Mouse (Mus musculus) limb, embryonic 11.5 days (tissue): ENCODE results near the gene Dazap2. TPM values are rescaled to one million over a fixed set of nuclear protein-coding genes. Genes with fewer than 3 reads are reported as not detected.

Experiments
- ATAC-seq: fragments of 200-750 bp; cut with Nextera tagmentation; 2 replicates; pipeline ENCODE4 v1.8.0; 2017; ENCODE audit warnings: low read depth; ENCODE audit not compliant: insufficient number of reproducible peaks, low FRiP score, low TSS enrichment
- DNase-seq: peaks from one replicate; pipeline ENCODE4 v3.0.0-alpha.2; 2015; ENCODE audit warnings: low spot score
- H3K27ac ChIP-seq: fragments of 300-500 bp; sonication (generic); replicated peaks from 2 replicates; pipeline ENCODE4 v1.5.1; 2014; ENCODE audit warnings: low read depth, mild to moderate bottlenecking, low read length
- H3K27me3 ChIP-seq: fragments of 300-500 bp; sonication (generic); 2 replicates; pipeline ENCODE4 v1.6.1; 2014; ENCODE audit warnings: mild to moderate bottlenecking, low read length, mixed read lengths; ENCODE audit not compliant: control insufficient read depth, insufficient read depth
- H3K36me3 ChIP-seq: fragments of 300-500 bp; sonication (generic); 2 replicates; pipeline ENCODE4 v1.6.1; 2014; ENCODE audit warnings: mild to moderate bottlenecking, low read length, moderate library complexity, mixed read lengths; ENCODE audit not compliant: control insufficient read depth, insufficient read depth
- H3K4me1 ChIP-seq: fragments of 300-500 bp; sonication (generic); 2 replicates; pipeline ENCODE4 v1.6.1; 2014; ENCODE audit warnings: low read length, mixed read lengths; ENCODE audit not compliant: control insufficient read depth, insufficient read depth
- H3K4me2 ChIP-seq: fragments of 300-500 bp; sonication (generic); 2 replicates; pipeline ENCODE4 v1.6.1; 2014; ENCODE audit warnings: low read depth, mild to moderate bottlenecking, moderate library complexity; ENCODE audit not compliant: severe bottlenecking
- H3K4me3 ChIP-seq: fragments of 300-500 bp; sonication (generic); 2 replicates; pipeline ENCODE4 v1.5.1; 2014; ENCODE audit warnings: low read depth, low read length
- H3K9ac ChIP-seq: fragments of 300-500 bp; sonication (generic); 2 replicates; pipeline ENCODE4 v1.6.1; 2014; ENCODE audit warnings: mild to moderate bottlenecking, low read length
- H3K9me3 ChIP-seq: fragments of 300-500 bp; sonication (generic); 2 replicates; pipeline ENCODE4 v1.6.1; 2016; ENCODE audit warnings: low read length; ENCODE audit not compliant: control insufficient read depth
- WGBS: fragments of 180-500 bp; shearing (Covaris S2); extraction: QIAGEN DNeasy Blood & Tissue Kit; methylation state at CpG from one replicate; pipeline ENCODE4 v1.1.7; 2014; 5-methylcytosine and 5-hydroxymethylcytosine counted together
- polyA plus RNA-seq: library from polyadenylated mRNA; unstranded; fragments of >200 nt; fragmentation: Nextera tagmentation; extraction: Ambion mirVana; gene quantifications from 2 replicates; pipeline ENCODE4 v1.2.1, GENCODE M21; 2014

Dazap2 gene
- 196 and 201 TPM in 2 replicates for polyA plus RNA-seq

DNA sequence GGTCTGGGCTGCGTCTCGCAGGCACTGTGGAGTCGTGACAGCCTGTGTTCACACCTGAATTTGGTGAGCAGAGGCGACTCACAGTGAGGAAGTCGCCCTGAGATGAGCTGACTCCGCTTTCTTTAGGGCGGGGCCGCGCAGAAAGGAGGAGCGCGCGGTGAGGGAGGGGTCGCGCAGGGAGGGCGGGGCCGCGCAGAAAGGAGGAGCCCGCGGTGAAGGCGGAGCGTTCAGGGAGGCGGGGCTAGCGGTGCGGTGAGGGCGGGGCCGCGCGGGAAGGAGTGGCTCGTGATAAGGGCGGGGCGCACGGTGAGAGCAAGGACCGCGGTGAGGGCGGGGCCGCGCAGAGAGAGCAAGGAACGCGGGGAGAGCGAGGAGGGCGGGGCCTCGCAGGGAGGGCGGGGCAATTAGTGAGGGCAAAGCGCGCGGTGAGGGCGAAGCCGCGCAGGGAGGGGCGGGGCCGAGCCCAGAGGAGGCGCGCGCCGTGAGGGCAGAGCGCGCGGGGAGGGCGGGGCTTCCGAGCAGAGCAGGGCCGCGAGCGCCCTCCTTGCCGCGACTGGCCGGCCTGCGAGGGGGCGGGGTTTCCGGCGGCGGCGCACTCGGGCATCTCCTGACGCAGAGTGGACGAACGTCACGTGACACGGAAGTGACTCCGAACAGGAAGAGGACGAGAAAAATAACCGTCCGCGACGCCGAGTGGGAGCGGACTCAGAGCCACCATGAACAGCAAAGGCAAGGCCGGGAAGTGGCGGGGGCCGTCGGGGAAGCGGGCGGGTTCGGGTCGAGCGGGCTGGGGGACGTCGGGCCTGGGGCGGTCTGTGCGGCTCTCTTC is at the start of gene Dazap2:
Gene Dazap2 (plus strand): TSS at position 354 of the 829 bp plus-strand sequence.
- H3K4me2 ChIP-seq, result peak within 1 kb of the TSS; percentile 80
- H3K4me3 ChIP-seq, result peak within 1 kb of the TSS; percentile 70
- WGBS, result under 1% methylated on average over 77 of the region's 99 CpGs
- H3K9me3 ChIP-seq, result no peaks in the 10 kb centered on the region
- peaks cover 6% of the 10 kb centered on the region; the same call in 1 of the 2 replicates for H3K4me1 ChIP-seq
- H3K27ac ChIP-seq, result peak within 1 kb of the TSS; percentile 83
- H3K36me3 ChIP-seq, result peaks cover 3% of the 10 kb centered on the region; the same call in 1 of the 2 replicates
- DNase-seq (peak; percentile 99), ATAC-seq (peak; percentile 84)
- no peaks in the 10 kb centered on the region; the same call in 1 of the 2 replicates for H3K27me3 ChIP-seq
- peak within 1 kb of the TSS; percentile 76 for H3K9ac ChIP-seq

DNA sequence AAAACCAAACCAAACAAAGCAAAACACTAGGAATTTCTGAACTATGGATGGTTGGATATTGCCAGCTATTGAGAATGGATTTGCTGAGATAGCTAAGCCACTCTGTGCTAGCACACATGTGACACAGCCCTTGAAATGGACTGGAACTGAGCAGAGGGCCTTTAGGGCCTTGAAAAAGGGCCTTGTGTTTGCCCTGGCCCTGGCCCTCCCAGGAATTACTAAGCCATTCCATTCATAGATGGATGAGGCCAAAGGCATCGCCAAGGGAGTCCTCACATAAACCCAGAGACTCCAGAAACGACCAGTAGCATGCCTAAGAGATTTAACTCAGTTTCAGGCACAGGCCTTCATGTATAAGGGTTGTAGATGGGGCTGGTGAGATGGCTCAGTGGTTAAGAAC is 48.6 kb upstream of the Dazap2 start:
- H3K9me3 ChIP-seq, result no peaks in the 10 kb centered on the region
- H3K4me3 ChIP-seq, result no peak overlapping the region
- 79% methylated on average over 2 of the region's 2 CpGs for WGBS
- no peak for DNase-seq
- H3K9ac ChIP-seq, result no peak overlapping the region
- H3K27me3 ChIP-seq, result no peaks in the 10 kb centered on the region
- no peaks in the 10 kb centered on the region for H3K4me1 ChIP-seq
- H3K27ac ChIP-seq, result no peak overlapping the region
- no peak for ATAC-seq
- no peak overlapping the region for H3K4me2 ChIP-seq
- no peaks in the 10 kb centered on the region for H3K36me3 ChIP-seq

DNA sequence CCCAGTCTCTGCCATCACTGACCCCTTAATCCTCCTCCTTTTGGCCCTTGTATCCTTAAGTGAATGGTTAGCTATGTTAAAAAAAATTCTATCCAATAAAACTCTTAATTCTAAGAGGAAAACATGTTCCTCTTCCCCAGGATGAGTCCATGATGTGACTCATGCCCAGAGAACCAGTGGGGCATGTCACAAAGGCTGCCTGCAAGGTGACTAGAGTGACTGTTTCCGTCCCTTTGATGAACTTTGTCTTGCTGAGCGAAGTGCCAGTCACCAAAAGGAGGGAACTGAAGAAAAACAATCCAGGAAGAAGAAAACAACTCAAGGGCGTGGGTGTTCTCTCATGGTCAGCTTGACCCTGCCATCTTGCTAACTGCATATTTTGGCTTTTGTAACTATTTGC is 45.9 kb upstream of the Dazap2 start:
- ATAC-seq, result no peak
- no peak overlapping the region for H3K27ac ChIP-seq
- no peaks in the 10 kb centered on the region for H3K9me3 ChIP-seq
- no peak overlapping the region for H3K9ac ChIP-seq
- DNase-seq, result no peak
- no peaks in the 10 kb centered on the region for H3K36me3 ChIP-seq
- H3K4me2 ChIP-seq, result no peak overlapping the region
- no peaks in the 10 kb centered on the region for H3K27me3 ChIP-seq
- WGBS, result 80% methylated on average over 3 of the region's 3 CpGs
- no peak overlapping the region for H3K4me3 ChIP-seq
- no peaks in the 10 kb centered on the region for H3K4me1 ChIP-seq

DNA sequence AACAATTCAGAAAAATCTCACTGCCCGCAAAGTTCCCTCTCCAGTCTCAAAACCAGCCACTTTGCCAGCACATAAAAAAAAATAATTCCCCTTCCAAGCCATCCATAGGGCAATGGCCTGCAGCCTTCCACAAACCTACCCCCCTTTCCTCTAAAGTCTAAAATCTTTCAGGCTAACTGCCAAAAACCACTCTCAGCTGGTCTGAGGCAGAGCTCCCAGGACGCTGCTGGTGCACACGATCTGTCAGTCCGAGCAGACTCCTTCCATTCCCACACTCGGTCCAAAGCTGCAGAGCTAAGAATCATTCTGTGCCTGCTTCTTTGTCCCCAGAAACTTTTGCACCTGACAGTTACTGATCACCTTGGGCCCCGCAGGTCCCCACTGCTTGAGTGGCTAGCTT is 41.2 kb upstream of the Dazap2 start:
- DNase-seq, result no peak
- Histone ChIP-seq H3K9ac (no peak overlapping the region), H3K4me2 (no peak overlapping the region)

DNA sequence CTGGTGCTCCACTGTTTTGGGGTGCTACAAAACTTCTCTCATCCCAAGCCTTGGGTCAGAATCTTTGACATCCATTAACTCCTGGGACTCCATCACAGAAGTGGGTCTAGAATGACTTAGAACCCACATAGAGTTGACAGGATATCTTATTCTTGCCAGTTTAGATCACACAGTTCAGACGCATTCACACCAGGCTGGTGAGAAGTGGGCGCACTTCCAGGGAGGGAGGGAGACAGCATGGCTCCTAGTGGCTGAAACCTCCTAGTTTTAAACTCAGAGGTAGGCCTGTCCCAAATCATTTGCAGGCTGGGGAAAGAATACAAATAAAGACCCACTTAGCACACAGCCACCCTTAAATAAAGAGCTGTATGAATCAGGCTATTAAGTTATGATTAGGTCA is 40.8 kb upstream of the Dazap2 start:
- Histone ChIP-seq H3K27me3 (no peaks in the 10 kb centered on the region), H3K9me3 (no peaks in the 10 kb centered on the region), H3K27ac (no peak overlapping the region), H3K36me3 (no peaks in the 10 kb centered on the region), H3K9ac (no peak overlapping the region), H3K4me3 (no peak overlapping the region), H3K4me1 (no peaks in the 10 kb centered on the region), H3K4me2 (no peak overlapping the region)
- ATAC-seq (no peak), DNase-seq (no peak)
- 58% methylated on average over 2 of the region's 2 CpGs for WGBS

More for the DNA sequence above, 41.2 kb upstream of the Dazap2 start:
- ATAC-seq, result no peak
- no peaks in the 10 kb centered on the region for H3K9me3 ChIP-seq
- H3K36me3 ChIP-seq, result no peaks in the 10 kb centered on the region
- H3K4me1 ChIP-seq, result no peaks in the 10 kb centered on the region
- WGBS, result 65% methylated on average over 6 of the region's 6 CpGs
- H3K27me3 ChIP-seq, result no peaks in the 10 kb centered on the region
- no peak overlapping the region for H3K27ac ChIP-seq
- no peak overlapping the region for H3K4me3 ChIP-seq

DNA sequence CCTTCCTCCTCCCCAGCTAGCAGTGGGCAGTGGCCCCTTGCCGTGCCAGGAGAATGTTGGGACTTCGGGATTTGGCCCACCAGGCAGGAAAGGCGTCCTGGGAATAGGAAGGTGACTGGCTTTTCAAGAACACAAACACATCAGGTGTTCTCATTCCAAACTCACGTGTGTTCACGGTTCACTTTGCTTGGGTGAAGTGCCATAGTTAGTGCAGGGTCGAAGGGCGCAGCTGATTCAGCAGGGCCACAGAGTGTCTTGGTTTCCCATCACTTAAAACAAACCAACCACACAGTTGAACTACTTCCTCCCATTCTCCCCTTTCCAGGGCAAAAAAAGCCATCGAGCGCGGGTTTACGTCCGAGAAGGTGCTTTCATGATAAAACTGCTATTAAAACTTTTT is 39.8 kb upstream of the Dazap2 start:
- DNase-seq (no peak), ATAC-seq (no peak)
- H3K9me3 ChIP-seq, result no peaks in the 10 kb centered on the region
- no peaks in the 10 kb centered on the region for H3K27me3 ChIP-seq
- 91% methylated on average over 12 of the region's 12 CpGs for WGBS
- no peak overlapping the region for H3K9ac ChIP-seq
- H3K4me2 ChIP-seq, result no peak overlapping the region
- no peaks in the 10 kb centered on the region for H3K36me3 ChIP-seq
- no peak overlapping the region for H3K4me3 ChIP-seq
- H3K27ac ChIP-seq, result no peak overlapping the region
- no peaks in the 10 kb centered on the region for H3K4me1 ChIP-seq

DNA sequence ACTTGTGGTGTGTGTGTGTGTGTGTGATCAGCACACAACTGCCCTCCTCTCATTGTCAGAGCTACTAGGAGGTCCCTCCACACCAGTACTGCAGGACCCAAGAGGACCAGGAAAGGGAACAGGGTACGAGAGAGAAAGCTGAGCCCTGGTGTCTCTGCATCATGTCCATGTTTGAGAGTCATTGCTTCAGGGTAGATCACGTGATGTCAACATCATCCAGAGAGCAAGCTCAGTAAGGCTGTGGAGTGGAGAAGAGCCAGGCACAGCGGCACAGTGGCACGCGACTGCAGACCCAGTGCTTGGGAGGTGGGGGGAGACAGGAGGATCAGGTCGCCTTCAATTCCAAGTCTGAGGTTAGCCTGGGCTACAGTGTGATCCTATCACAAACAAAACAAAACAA is 38.8 kb upstream of the Dazap2 start:
- WGBS, result 89% methylated on average over 6 of the region's 6 CpGs
- ATAC-seq, result no peak
- no peaks in the 10 kb centered on the region for H3K4me1 ChIP-seq

DNA sequence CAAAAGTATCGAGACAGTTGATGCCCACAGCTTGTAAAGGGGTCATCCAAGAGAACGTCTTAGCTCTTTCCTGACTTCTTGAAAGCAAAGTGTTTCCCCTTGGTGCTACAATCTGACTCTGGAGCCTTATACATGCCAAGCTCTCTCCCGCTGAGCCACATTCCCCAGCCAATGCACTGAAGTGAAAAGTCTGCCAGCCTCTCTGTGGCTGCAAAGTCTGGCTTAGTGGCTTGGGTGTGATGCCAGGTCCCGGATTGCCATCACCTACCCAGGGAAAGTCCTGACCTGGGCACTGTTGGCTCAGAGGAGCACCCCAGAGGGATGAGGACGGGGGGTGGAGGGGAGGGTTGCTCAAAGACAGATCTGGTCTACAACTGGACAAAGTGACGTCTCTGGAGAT is 38.3 kb upstream of the Dazap2 start:
- H3K27ac ChIP-seq, result no peak overlapping the region
- H3K4me1 ChIP-seq, result no peaks in the 10 kb centered on the region
- ATAC-seq, result no peak
- no peak overlapping the region for H3K9ac ChIP-seq
- H3K4me3 ChIP-seq, result no peak overlapping the region
- no peak overlapping the region for H3K4me2 ChIP-seq
- no peak for DNase-seq
- 82% methylated on average over 6 of the region's 6 CpGs for WGBS
- no peaks in the 10 kb centered on the region for H3K36me3 ChIP-seq
- no peaks in the 10 kb centered on the region for H3K9me3 ChIP-seq
- H3K27me3 ChIP-seq, result no peaks in the 10 kb centered on the region

More for the DNA sequence above, 38.8 kb upstream of the Dazap2 start:
- Histone ChIP-seq H3K27ac (no peak overlapping the region), H3K4me2 (no peak overlapping the region), H3K4me3 (no peak overlapping the region), H3K9ac (no peak overlapping the region), H3K36me3 (no peaks in the 10 kb centered on the region), H3K27me3 (no peaks in the 10 kb centered on the region), H3K9me3 (no peaks in the 10 kb centered on the region)
- no peak for DNase-seq
